Mouse (Mus musculus): Measurements from ENCODE around the gene Mal. TPM values are rescaled to one million over a fixed set of nuclear protein-coding genes. Genes with fewer than 3 reads are reported as not detected.

Gene Mal
- polyA plus RNA-seq, 1 experiment from 2014 or later = 49.8 TPM

GRCm38 (mm10) chr2:127632601-127633000 lies 23.9 kb downstream of the Mal start:
- Histone ChIP-seq H3K9ac (replicated peaks; ENCODE audit: low read depth) (no peak overlapping the region), H3K9me3 (ENCODE audit: low read length) (no peaks in the 10 kb centered on the region), H3K27me3 (replicated peaks; ENCODE audit: insufficient read depth, low read length) (no peaks in the 10 kb centered on the region), H3K4me3 (ENCODE audit: low read depth, low read length) (no peak overlapping the region), H3K4me1 (ENCODE audit: insufficient read depth, low read depth, low read length) (no peaks in the 10 kb centered on the region), H3K36me3 (ENCODE audit: insufficient read depth, low read length) (no peaks in the 10 kb centered on the region), H3K4me2 (replicated peaks; ENCODE audit: low read depth, low read length) (no peak overlapping the region), H3K27ac (ENCODE audit: low read length) (no peak overlapping the region)
- TF ChIP-seq EP300 (IDR thresholded peaks at IDR 0.05) = no peak
- TF ChIP-seq CTCF (IDR thresholded peaks at IDR 0.05) = no peak
- no peak for DNase-seq (ENCODE audit: low spot score)
- WGBS = 58% methylated on average over 2 of the region's 2 CpGs
- no peak for ATAC-seq

GRCm38 (mm10) chr2:127627990-127628570 lies 28.4 kb downstream of the Mal start:
- Histone ChIP-seq H3K27me3 (replicated peaks; ENCODE audit: insufficient read depth, low read length) (no peaks in the 10 kb centered on the region), H3K27ac (ENCODE audit: low read length) (no peak overlapping the region), H3K4me2 (replicated peaks; ENCODE audit: low read depth, low read length) (no peak overlapping the region), H3K9ac (replicated peaks; ENCODE audit: low read depth) (no peak overlapping the region), H3K9me3 (ENCODE audit: low read length) (no peaks in the 10 kb centered on the region), H3K4me1 (ENCODE audit: insufficient read depth, low read depth, low read length) (no peaks in the 10 kb centered on the region), H3K36me3 (ENCODE audit: insufficient read depth, low read length) (no peaks in the 10 kb centered on the region), H3K4me3 (ENCODE audit: low read depth, low read length) (no peak overlapping the region)
- WGBS = 73% methylated on average over 6 of the region's 6 CpGs
- no peak for DNase-seq (ENCODE audit: low spot score)
- no peak for ATAC-seq
- no peak for TF ChIP-seq CTCF (IDR thresholded peaks at IDR 0.05)
- no peak for TF ChIP-seq EP300 (IDR thresholded peaks at IDR 0.05)

GRCm38 (mm10) chr2:127627354-127627753 lies 29.1 kb downstream of the Mal start:
- DNase-seq (ENCODE audit: low spot score) (no peak), ATAC-seq (no peak)
- Histone ChIP-seq H3K4me2 (replicated peaks; ENCODE audit: low read depth, low read length) (no peak overlapping the region), H3K36me3 (ENCODE audit: insufficient read depth, low read length) (no peaks in the 10 kb centered on the region), H3K9ac (replicated peaks; ENCODE audit: low read depth) (no peak overlapping the region), H3K27me3 (replicated peaks; ENCODE audit: insufficient read depth, low read length) (no peaks in the 10 kb centered on the region), H3K4me1 (ENCODE audit: insufficient read depth, low read depth, low read length) (no peaks in the 10 kb centered on the region), H3K27ac (ENCODE audit: low read length) (no peak overlapping the region), H3K4me3 (ENCODE audit: low read depth, low read length) (no peak overlapping the region), H3K9me3 (ENCODE audit: low read length) (no peaks in the 10 kb centered on the region)
- TF ChIP-seq CTCF (IDR thresholded peaks at IDR 0.05) = no peak
- TF ChIP-seq EP300 (IDR thresholded peaks at IDR 0.05) = no peak
- WGBS = 78% methylated on average over 6 of the region's 6 CpGs

GRCm38 (mm10) chr2:127625659-127626058 lies 30.8 kb downstream of the Mal start:
- TF ChIP-seq CTCF (IDR thresholded peaks at IDR 0.05) = no peak
- TF ChIP-seq EP300 (IDR thresholded peaks at IDR 0.05) = peak; percentile 84
- no peak overlapping the region for H3K9ac ChIP-seq (replicated peaks; ENCODE audit: low read depth)
- peak overlapping the region; percentile 79 for H3K27ac ChIP-seq (ENCODE audit: low read length)
- H3K4me1 ChIP-seq (ENCODE audit: insufficient read depth, low read depth, low read length) = no peaks in the 10 kb centered on the region
- no peak overlapping the region for H3K4me2 ChIP-seq (replicated peaks; ENCODE audit: low read depth, low read length)
- H3K27me3 ChIP-seq (replicated peaks; ENCODE audit: insufficient read depth, low read length) = no peaks in the 10 kb centered on the region
- no peaks in the 10 kb centered on the region for H3K9me3 ChIP-seq (ENCODE audit: low read length)
- peak; percentile 88 for DNase-seq (ENCODE audit: low spot score)
- no peak overlapping the region for H3K4me3 ChIP-seq (ENCODE audit: low read depth, low read length)
- peak; percentile 96 for ATAC-seq
- 48% methylated on average over 5 of the region's 5 CpGs for WGBS
- no peaks in the 10 kb centered on the region for H3K36me3 ChIP-seq (ENCODE audit: insufficient read depth, low read length)

GRCm38 (mm10) chr2:127624786-127625185 lies 31.7 kb downstream of the Mal start:
- WGBS = 82% methylated on average over 2 of the region's 2 CpGs
- Histone ChIP-seq H3K36me3 (ENCODE audit: insufficient read depth, low read length) (no peaks in the 10 kb centered on the region), H3K4me1 (ENCODE audit: insufficient read depth, low read depth, low read length) (no peaks in the 10 kb centered on the region), H3K4me3 (ENCODE audit: low read depth, low read length) (no peak overlapping the region), H3K9me3 (ENCODE audit: low read length) (no peaks in the 10 kb centered on the region), H3K27ac (ENCODE audit: low read length) (peak overlapping the region; percentile 79), H3K4me2 (replicated peaks; ENCODE audit: low read depth, low read length) (no peak overlapping the region), H3K27me3 (replicated peaks; ENCODE audit: insufficient read depth, low read length) (no peaks in the 10 kb centered on the region), H3K9ac (replicated peaks; ENCODE audit: low read depth) (no peak overlapping the region)
- no peak for ATAC-seq
- no peak for DNase-seq (ENCODE audit: low spot score)
- TF ChIP-seq CTCF (IDR thresholded peaks at IDR 0.05) = no peak
- TF ChIP-seq EP300 (IDR thresholded peaks at IDR 0.05) = no peak

- TF ChIP-seq EP300 (IDR thresholded peaks at IDR 0.05) (no peak), CTCF (IDR thresholded peaks at IDR 0.05) (no peak)
- no peak for ATAC-seq
- no peaks in the 10 kb centered on the region for H3K27me3 ChIP-seq (replicated peaks; ENCODE audit: insufficient read depth, low read length)
- H3K4me2 ChIP-seq (replicated peaks; ENCODE audit: low read depth, low read length) = no peak overlapping the region
- H3K9me3 ChIP-seq (ENCODE audit: low read length) = no peaks in the 10 kb centered on the region
- H3K9ac ChIP-seq (replicated peaks; ENCODE audit: low read depth) = no peak overlapping the region
- no peaks in the 10 kb centered on the region for H3K36me3 ChIP-seq (ENCODE audit: insufficient read depth, low read length)
- H3K4me3 ChIP-seq (ENCODE audit: low read depth, low read length) = no peak overlapping the region
- no peak for DNase-seq (ENCODE audit: low spot score)
- H3K27ac ChIP-seq (ENCODE audit: low read length) = no peak overlapping the region
- no peaks in the 10 kb centered on the region for H3K4me1 ChIP-seq (ENCODE audit: insufficient read depth, low read depth, low read length)
- WGBS = 27% methylated on average over 3 of the region's 3 CpGs
These were observed 34.4 kb downstream of the Mal start for GRCm38 (mm10) chr2:127622065-127622464.

- H3K4me3 ChIP-seq (ENCODE audit: low read depth, low read length) = no peak overlapping the region
- no peak for ATAC-seq
- no peaks in the 10 kb centered on the region for H3K4me1 ChIP-seq (ENCODE audit: insufficient read depth, low read depth, low read length)
- H3K27me3 ChIP-seq (replicated peaks; ENCODE audit: insufficient read depth, low read length) = no peaks in the 10 kb centered on the region
- H3K36me3 ChIP-seq (ENCODE audit: insufficient read depth, low read length) = no peaks in the 10 kb centered on the region
- no peak for DNase-seq (ENCODE audit: low spot score)
- WGBS = 79% methylated on average over 3 of the region's 3 CpGs
- H3K9me3 ChIP-seq (ENCODE audit: low read length) = no peaks in the 10 kb centered on the region
- TF ChIP-seq CTCF (IDR thresholded peaks at IDR 0.05) (no peak), EP300 (IDR thresholded peaks at IDR 0.05) (no peak)
- no peak overlapping the region for H3K9ac ChIP-seq (replicated peaks; ENCODE audit: low read depth)
- H3K4me2 ChIP-seq (replicated peaks; ENCODE audit: low read depth, low read length) = no peak overlapping the region
- H3K27ac ChIP-seq (ENCODE audit: low read length) = no peak overlapping the region
These were observed 37.2 kb downstream of the Mal start for GRCm38 (mm10) chr2:127619311-127619710.

Measured in lung, postnatal 0 days (tissue).